Mouse (Mus musculus): Measurements from ENCODE around the gene Rngtt. TPM values are rescaled to one million over a fixed set of nuclear protein-coding genes. Genes with fewer than 3 reads are reported as not detected.

Gene Rngtt
- total and polyA plus RNA-seq, 2 experiments from 2014 or later, result 8.9 to 10.0 TPM

GRCm38 (mm10) chr4:33270386-33271314 is 39.5 kb upstream of the Rngtt start:
- H3K9me3 ChIP-seq (replicated peaks; ENCODE audit: control insufficient read depth, low read length), result no peaks in the 10 kb centered on the region
- H3K4me2 ChIP-seq (ENCODE audit: low read depth, low read length), result no peak overlapping the region
- H3K27me3 ChIP-seq (ENCODE audit: control insufficient read depth, insufficient read depth, low read length), result no peaks in the 10 kb centered on the region
- no peak overlapping the region for H3K27ac ChIP-seq (ENCODE audit: low read depth)
- H3K4me1 ChIP-seq (ENCODE audit: control insufficient read depth, insufficient read depth), result no peaks in the 10 kb centered on the region
- ATAC-seq (ENCODE audit: insufficient read depth, low read depth), result no peak
- 83% methylated on average over 11 of the region's 11 CpGs for WGBS
- no peak for DNase-seq (ENCODE audit: low spot score)
- no peaks in the 10 kb centered on the region for H3K36me3 ChIP-seq (replicated peaks; ENCODE audit: control insufficient read depth, insufficient read depth, low read length)
- H3K9ac ChIP-seq (replicated peaks; ENCODE audit: low read depth, low read length), result no peak overlapping the region
- no peak for TF ChIP-seq CTCF (IDR thresholded peaks at IDR 0.05; ENCODE audit: low read depth)
- TF ChIP-seq EP300 (IDR thresholded peaks at IDR 0.05; ENCODE audit: low read depth), result no peak
- no peak overlapping the region for H3K4me3 ChIP-seq (ENCODE audit: low read depth, low read length)

GRCm38 (mm10) chr4:33273437-33273836 is 36.7 kb upstream of the Rngtt start:
- 64% methylated on average over 3 of the region's 3 CpGs for WGBS
- DNase-seq (ENCODE audit: low spot score) (no peak), ATAC-seq (ENCODE audit: insufficient read depth, low read depth) (no peak)
- H3K27ac ChIP-seq (ENCODE audit: low read depth), result no peak overlapping the region
- no peaks in the 10 kb centered on the region for H3K4me1 ChIP-seq (ENCODE audit: control insufficient read depth, insufficient read depth)
- H3K4me2 ChIP-seq (ENCODE audit: low read depth, low read length), result no peak overlapping the region
- H3K4me3 ChIP-seq (ENCODE audit: low read depth, low read length), result no peak overlapping the region
- H3K36me3 ChIP-seq (replicated peaks; ENCODE audit: control insufficient read depth, insufficient read depth, low read length), result no peaks in the 10 kb centered on the region
- TF ChIP-seq EP300 (IDR thresholded peaks at IDR 0.05; ENCODE audit: low read depth), result no peak
- TF ChIP-seq CTCF (IDR thresholded peaks at IDR 0.05; ENCODE audit: low read depth), result no peak
- H3K9ac ChIP-seq (replicated peaks; ENCODE audit: low read depth, low read length), result no peak overlapping the region
- H3K9me3 ChIP-seq (replicated peaks; ENCODE audit: control insufficient read depth, low read length), result no peaks in the 10 kb centered on the region
- H3K27me3 ChIP-seq (ENCODE audit: control insufficient read depth, insufficient read depth, low read length), result no peaks in the 10 kb centered on the region

- Histone ChIP-seq H3K36me3 (replicated peaks; ENCODE audit: control insufficient read depth, insufficient read depth, low read length) (no peaks in the 10 kb centered on the region), H3K4me1 (ENCODE audit: control insufficient read depth, insufficient read depth) (no peaks in the 10 kb centered on the region), H3K4me2 (ENCODE audit: low read depth, low read length) (no peak overlapping the region), H3K27me3 (ENCODE audit: control insufficient read depth, insufficient read depth, low read length) (no peaks in the 10 kb centered on the region), H3K4me3 (ENCODE audit: low read depth, low read length) (no peak overlapping the region), H3K9ac (replicated peaks; ENCODE audit: low read depth, low read length) (no peak overlapping the region), H3K27ac (ENCODE audit: low read depth) (no peak overlapping the region), H3K9me3 (replicated peaks; ENCODE audit: control insufficient read depth, low read length) (no peaks in the 10 kb centered on the region)
- WGBS, result 69% methylated on average over 3 of the region's 3 CpGs
- ATAC-seq (ENCODE audit: insufficient read depth, low read depth) (no peak), DNase-seq (ENCODE audit: low spot score) (no peak)
- no peak for TF ChIP-seq EP300 (IDR thresholded peaks at IDR 0.05; ENCODE audit: low read depth)
- TF ChIP-seq CTCF (IDR thresholded peaks at IDR 0.05; ENCODE audit: low read depth), result no peak
Measured at GRCm38 (mm10) chr4:33281891-33282685, 28.0 kb upstream of the Rngtt start.

- Histone ChIP-seq H3K36me3 (replicated peaks; ENCODE audit: control insufficient read depth, insufficient read depth, low read length) (no peaks in the 10 kb centered on the region), H3K4me3 (ENCODE audit: low read depth, low read length) (no peak overlapping the region), H3K4me1 (ENCODE audit: control insufficient read depth, insufficient read depth) (no peaks in the 10 kb centered on the region), H3K4me2 (ENCODE audit: low read depth, low read length) (no peak overlapping the region), H3K27me3 (ENCODE audit: control insufficient read depth, insufficient read depth, low read length) (no peaks in the 10 kb centered on the region), H3K9me3 (replicated peaks; ENCODE audit: control insufficient read depth, low read length) (no peaks in the 10 kb centered on the region), H3K9ac (replicated peaks; ENCODE audit: low read depth, low read length) (no peak overlapping the region), H3K27ac (ENCODE audit: low read depth) (no peak overlapping the region)
- TF ChIP-seq CTCF (IDR thresholded peaks at IDR 0.05; ENCODE audit: low read depth) (no peak), EP300 (IDR thresholded peaks at IDR 0.05; ENCODE audit: low read depth) (no peak)
- ATAC-seq (ENCODE audit: insufficient read depth, low read depth) (peak; percentile 44; the same call in 1 of the 2 replicates), DNase-seq (ENCODE audit: low spot score) (no peak)
- WGBS, result 56% methylated on average over 5 of the region's 5 CpGs
Measured at GRCm38 (mm10) chr4:33284083-33284880, 25.8 kb upstream of the Rngtt start.

GRCm38 (mm10) chr4:33285448-33285847 is 24.7 kb upstream of the Rngtt start:
- no peak for DNase-seq (ENCODE audit: low spot score)
- no peak overlapping the region for H3K27ac ChIP-seq (ENCODE audit: low read depth)
- WGBS, result 76% methylated on average over 8 of the region's 8 CpGs
- H3K4me3 ChIP-seq (ENCODE audit: low read depth, low read length), result no peak overlapping the region
- H3K9me3 ChIP-seq (replicated peaks; ENCODE audit: control insufficient read depth, low read length), result no peaks in the 10 kb centered on the region
- H3K27me3 ChIP-seq (ENCODE audit: control insufficient read depth, insufficient read depth, low read length), result no peaks in the 10 kb centered on the region
- no peaks in the 10 kb centered on the region for H3K4me1 ChIP-seq (ENCODE audit: control insufficient read depth, insufficient read depth)
- ATAC-seq (ENCODE audit: insufficient read depth, low read depth), result no peak
- no peak overlapping the region for H3K9ac ChIP-seq (replicated peaks; ENCODE audit: low read depth, low read length)
- H3K4me2 ChIP-seq (ENCODE audit: low read depth, low read length), result no peak overlapping the region
- no peaks in the 10 kb centered on the region for H3K36me3 ChIP-seq (replicated peaks; ENCODE audit: control insufficient read depth, insufficient read depth, low read length)
- TF ChIP-seq EP300 (IDR thresholded peaks at IDR 0.05; ENCODE audit: low read depth) (no peak), CTCF (IDR thresholded peaks at IDR 0.05; ENCODE audit: low read depth) (no peak)
